In genomic region chr2:148732327-148733000, GRCm38 (mm10) we compare ENCODE assay signal across 8 mouse cellular contexts. TPM values are rescaled to one million over a fixed set of nuclear protein-coding genes. Genes with fewer than 3 reads are reported as not detected.
DNase-seq lines count a peak whose midpoint lies in the region; ATAC-seq and TF ChIP-seq lines count a peak whose summit lies in the region.

Napb (minus strand) TSS chr2:148732467.

- TF ChIP-seq CTCF in C2C12 (IDR thresholded peaks at IDR 0.05; ENCODE audit: control insufficient read depth, insufficient read depth, insufficient read length) = no peak

- peak within 1 kb of the TSS; percentile 96 for H3K4me2 ChIP-seq in heart, embryonic 12.5 days
- H3K4me2 ChIP-seq in kidney, embryonic 16.5 days (replicated peaks; ENCODE audit: low read depth, low read length) = peak within 1 kb of the TSS; percentile 94

- 4% methylated on average over 18 of the region's 18 CpGs for WGBS in heart, embryonic 12.5 days
- 4% methylated on average over 18 of the region's 18 CpGs for WGBS in kidney, embryonic 16.5 days

- H3K9me3 ChIP-seq in heart, embryonic 12.5 days (replicated peaks) = 0 out of 2 replicates have a peak, but pooled peaks cover 3% of the 10 kb centered on the region
- peaks cover 8% of the 10 kb centered on the region; the same call in 1 of the 2 replicates for H3K9me3 ChIP-seq in kidney, embryonic 16.5 days (ENCODE audit: low read length)

- H3K79me2 ChIP-seq in C2C12 (ENCODE audit: control insufficient read depth, insufficient read depth) = no peaks in the 10 kb centered on the region

- H3K27ac ChIP-seq in heart, embryonic 12.5 days (ENCODE audit: poor library complexity, severe bottlenecking) = no peak within 1 kb of the TSS
- H3K27ac ChIP-seq in kidney, embryonic 16.5 days (ENCODE audit: low read length) = no peak within 1 kb of the TSS

- peak within 1 kb of the TSS; percentile 83 for H3K9ac ChIP-seq in heart, embryonic 12.5 days
- peak within 1 kb of the TSS; percentile 82 for H3K9ac ChIP-seq in kidney, embryonic 16.5 days (replicated peaks; ENCODE audit: low read length)

- peaks cover 8% of the 10 kb centered on the region for H3K4me1 ChIP-seq in heart, embryonic 12.5 days (replicated peaks)
- H3K4me1 ChIP-seq in kidney, embryonic 16.5 days (ENCODE audit: insufficient read depth, low read length) = peaks cover 9% of the 10 kb centered on the region

- H3ac ChIP-seq in C2C12 (ENCODE audit: control insufficient read depth, insufficient read length, low read depth) = peak within 1 kb of the TSS; percentile 75

- peaks cover 2% of the 10 kb centered on the region for H3K79me3 ChIP-seq in C2C12 (ENCODE audit: low read depth)

- no peaks in the 10 kb centered on the region for H3K36me3 ChIP-seq in C2C12 (ENCODE audit: control insufficient read depth, insufficient read depth)
- H3K36me3 ChIP-seq in heart, embryonic 12.5 days = no peaks in the 10 kb centered on the region
- H3K36me3 ChIP-seq in kidney, embryonic 16.5 days (ENCODE audit: insufficient read depth, low read length) = 0 out of 2 replicates have a peak, but pooled peaks cover 2% of the 10 kb centered on the region

- peak; percentile 49; the same call in 1 of the 2 replicates for ATAC-seq in erythroid progenitor cell, adult 5-6 weeks (replicated peaks; ENCODE audit: low FRiP score, poor library complexity, severe bottlenecking)
- ATAC-seq in heart, embryonic 12.5 days (ENCODE audit: insufficient number of reproducible peaks, low FRiP score) = peak; percentile 98
- peak; percentile 100 for ATAC-seq in kidney, embryonic 16.5 days (ENCODE audit: low FRiP score, low TSS enrichment)

- peak within 1 kb of the TSS; percentile 85 for H3K4me3 ChIP-seq in C2C12 (ENCODE audit: insufficient read depth, poor library complexity, severe bottlenecking)
- H3K4me3 ChIP-seq in heart, embryonic 12.5 days = peak within 1 kb of the TSS; percentile 71
- H3K4me3 ChIP-seq in kidney, embryonic 16.5 days (ENCODE audit: low read length) = peak within 1 kb of the TSS; percentile 66

- H3K27me3 ChIP-seq in C2C12 (ENCODE audit: control insufficient read depth, insufficient read depth, insufficient read length) = no peaks in the 10 kb centered on the region
- no peaks in the 10 kb centered on the region for H3K27me3 ChIP-seq in heart, embryonic 12.5 days (replicated peaks)
- H3K27me3 ChIP-seq in kidney, embryonic 16.5 days (ENCODE audit: insufficient read depth, low read length) = no peaks in the 10 kb centered on the region

- peak; percentile 91 for DNase-seq in brain, embryonic 18.5 days (ENCODE audit: low read depth, low spot score)
- DNase-seq in liver = peak; percentile 85
- peak; percentile 30 to 34 for DNase-seq in monocyte, adult 2 months (ENCODE audit: low read depth in 1 of 2, low spot score in 2 of 2)
- peak; percentile 75 to 80 for DNase-seq in spleen, postnatal 36 days (ENCODE audit: low spot score in 2 of 2)

TF ChIP-seq in C2C12, 6 proteins besides CTCF, POLR2A, EP300 and RAD21:
- no peak for TF ChIP-seq MYOG (IDR thresholded peaks at IDR 0.05; ENCODE audit: control insufficient read depth, extremely low read depth, insufficient read length)
- TF ChIP-seq MYOD1 (IDR thresholded peaks at IDR 0.05; ENCODE audit: control insufficient read depth, insufficient read length, low read depth) = peak; percentile 23

RNA-seq across cellular contexts. Expression of gene Napb, which starts in this region (rescaled TPM):
- polyA plus RNA-seq in C2C12 (2012; fragmentation: generic; extraction: Trizol) = 0.62 TPM
- 0.72 TPM in 1 of 2 replicates, not detected in the other for total RNA-seq in erythroid progenitor cell, adult 5-6 weeks (2015; ENCODE audit: low replicate concordance)
- not detected in 2 replicates for total RNA-seq in erythroid progenitor cell, adult 5-6 weeks (2017; ENCODE audit: low replicate concordance)
- 2.8 and 2.9 TPM in 2 replicates for polyA plus RNA-seq in heart, embryonic 12.5 days (2016; fragmentation: Nextera tagmentation; extraction: Ambion mirVana)
- polyA plus RNA-seq in kidney, embryonic 16.5 days (2015; fragmentation: Nextera tagmentation; extraction: Ambion mirVana) = 2.5 and 3.3 TPM in 2 replicates

Comparison
In these comparisons a context has a peak if more than half of its experiments do, and no peak if none do; other contexts are left out.
1. Peak in ATAC-seq in erythroid progenitor cell, adult 5-6 weeks; RNA of the gene not detected or under 1 TPM.
2. DNase-seq: peak in every context shown above with its lines; median percentile 91 in brain, embryonic 18.5 days; 85 in liver; 78 in spleen, postnatal 36 days; 32 in monocyte, adult 2 months.
3. ATAC-seq: peak in every context shown above with its lines; median percentile 100 in kidney, embryonic 16.5 days; 98 in heart, embryonic 12.5 days; 49 in erythroid progenitor cell, adult 5-6 weeks.